Mouse (Mus musculus) neural tube, embryonic 14.5 days (tissue): ENCODE results near the gene Dnaic2. TPM values are rescaled to one million over a fixed set of nuclear protein-coding genes. Genes with fewer than 3 reads are reported as not detected.

Source experiments
- ATAC-seq: fragments of 200-750 bp; cut with Nextera tagmentation; 2 replicates; pipeline ENCODE4 v1.8.0; 2017; ENCODE audit warnings: low read depth, mild to moderate bottlenecking, moderate TSS enrichment, moderate library complexity
- H3K27ac ChIP-seq: fragments of 300-500 bp; sonication (generic); 2 replicates; pipeline ENCODE4 v1.5.1; 2014; ENCODE audit warnings: low read depth, mild to moderate bottlenecking, control low read depth, low read length, moderate library complexity, mixed read lengths
- H3K27me3 ChIP-seq: fragments of 300-500 bp; sonication (generic); 2 replicates; pipeline ENCODE4 v1.6.1; 2014; ENCODE audit warnings: low read length; ENCODE audit not compliant: control insufficient read depth, insufficient read depth
- H3K36me3 ChIP-seq: fragments of 300-500 bp; sonication (generic); 2 replicates; pipeline ENCODE4 v1.6.1; 2014; ENCODE audit warnings: low read length, mixed read lengths; ENCODE audit not compliant: control insufficient read depth, insufficient read depth
- H3K4me1 ChIP-seq: fragments of 300-500 bp; sonication (generic); 2 replicates; pipeline ENCODE4 v1.6.1; 2014; ENCODE audit warnings: low read length; ENCODE audit not compliant: control insufficient read depth, insufficient read depth
- H3K4me2 ChIP-seq: fragments of 300-500 bp; sonication (generic); 2 replicates; pipeline ENCODE4 v1.6.1; 2014; ENCODE audit warnings: mild to moderate bottlenecking, low read depth, low read length, control low read depth
- H3K4me3 ChIP-seq: fragments of 300-500 bp; sonication (generic); 2 replicates; pipeline ENCODE4 v1.5.1; 2014; ENCODE audit warnings: low read depth, low read length, control low read depth, mixed read lengths
- H3K9ac ChIP-seq: fragments of 300-500 bp; sonication (generic); replicated peaks from 2 replicates; pipeline ENCODE4 v1.6.1; 2014; ENCODE audit warnings: low read depth, mild to moderate bottlenecking, control low read depth, low read length, mixed read lengths
- H3K9me3 ChIP-seq: fragments of 300-500 bp; sonication (generic); 2 replicates; pipeline ENCODE4 v1.6.1; 2016; ENCODE audit warnings: low read length; ENCODE audit not compliant: control insufficient read depth
- WGBS: fragments of 180-500 bp; shearing (Covaris S2); extraction: QIAGEN DNeasy Blood & Tissue Kit; methylation state at CpG from one replicate; pipeline ENCODE4 v1.1.7; 2014; 5-methylcytosine and 5-hydroxymethylcytosine counted together
- polyA plus RNA-seq: library from polyadenylated mRNA; unstranded; fragments of >200 nt; fragmentation: Nextera tagmentation; extraction: Ambion mirVana; gene quantifications from 2 replicates; pipeline ENCODE4 v1.2.1, GENCODE M21; 2014

The Dnaic2 gene
- polyA plus RNA-seq, 1 experiment from 2014 or later, result 0.71 TPM

- Histone ChIP-seq H3K36me3 (no peaks in the 10 kb centered on the region), H3K9me3 (no peaks in the 10 kb centered on the region), H3K9ac (no peak overlapping the region), H3K27me3 (no peaks in the 10 kb centered on the region), H3K4me3 (no peak overlapping the region), H3K4me1 (peaks cover 25% of the 10 kb centered on the region), H3K27ac (no peak overlapping the region), H3K4me2 (no peak overlapping the region)
- no peak for ATAC-seq
- 84% methylated on average over 7 of the region's 7 CpGs for WGBS
Observed at GRCm38 (mm10) chr11:114797176-114797575, 70.0 kb downstream of the Dnaic2 start.

GRCm38 (mm10) chr11:114797981-114798380 lies 70.8 kb downstream of the Dnaic2 start:
- WGBS, result 91% methylated on average over 3 of the region's 3 CpGs

GRCm38 (mm10) chr11:114798624-114799023 lies 71.4 kb downstream of the Dnaic2 start, which contains the start of gene Gpr142:
Gpr142 (plus strand) TSS chr11:114798924.
- no peak within 1 kb of the TSS for H3K27ac ChIP-seq
- H3K27me3 ChIP-seq, result no peaks in the 10 kb centered on the region
- peaks cover 22% of the 10 kb centered on the region for H3K4me1 ChIP-seq
- 96% methylated on average over 3 of the region's 3 CpGs for WGBS
- H3K9me3 ChIP-seq, result no peaks in the 10 kb centered on the region
- H3K36me3 ChIP-seq, result no peaks in the 10 kb centered on the region
- ATAC-seq, result no peak
- no peak within 1 kb of the TSS for H3K9ac ChIP-seq
- no peak within 1 kb of the TSS for H3K4me2 ChIP-seq
- H3K4me3 ChIP-seq, result no peak within 1 kb of the TSS

More at GRCm38 (mm10) chr11:114797981-114798380, 70.8 kb downstream of the Dnaic2 start:
- H3K4me2 ChIP-seq, result no peak overlapping the region
- no peaks in the 10 kb centered on the region for H3K27me3 ChIP-seq
- H3K4me3 ChIP-seq, result no peak overlapping the region
- ATAC-seq, result no peak
- no peak overlapping the region for H3K27ac ChIP-seq
- no peaks in the 10 kb centered on the region for H3K36me3 ChIP-seq
- no peak overlapping the region for H3K9ac ChIP-seq
- no peaks in the 10 kb centered on the region for H3K9me3 ChIP-seq
- peaks cover 20% of the 10 kb centered on the region for H3K4me1 ChIP-seq

- H3K4me3 ChIP-seq, result no peak overlapping the region
- H3K4me1 ChIP-seq, result 0 out of 2 replicates have a peak, but pooled peaks cover 2% of the 10 kb centered on the region
- 97% methylated on average over 1 of the region's 1 CpGs for WGBS
- no peak overlapping the region for H3K27ac ChIP-seq
- no peak overlapping the region for H3K9ac ChIP-seq
- H3K9me3 ChIP-seq, result no peaks in the 10 kb centered on the region
- no peak for ATAC-seq
- no peaks in the 10 kb centered on the region for H3K27me3 ChIP-seq
- no peaks in the 10 kb centered on the region for H3K36me3 ChIP-seq
- no peak overlapping the region for H3K4me2 ChIP-seq
Observed at GRCm38 (mm10) chr11:114801906-114802305, 74.7 kb downstream of the Dnaic2 start.

GRCm38 (mm10) chr11:114802540-114803267 lies 75.5 kb downstream of the Dnaic2 start:
- H3K9ac ChIP-seq, result no peak overlapping the region
- H3K4me3 ChIP-seq, result no peak overlapping the region
- no peaks in the 10 kb centered on the region for H3K9me3 ChIP-seq
- H3K4me2 ChIP-seq, result no peak overlapping the region
- 0 out of 2 replicates have a peak, but pooled peaks cover 6% of the 10 kb centered on the region for H3K4me1 ChIP-seq
- ATAC-seq, result no peak
- WGBS, result 66% methylated on average over 15 of the region's 15 CpGs
- H3K27me3 ChIP-seq, result no peaks in the 10 kb centered on the region
- no peaks in the 10 kb centered on the region for H3K36me3 ChIP-seq
- no peak overlapping the region for H3K27ac ChIP-seq

GRCm38 (mm10) chr11:114803990-114804389 lies 76.8 kb downstream of the Dnaic2 start:
- Histone ChIP-seq H3K36me3 (no peaks in the 10 kb centered on the region), H3K4me3 (no peak overlapping the region), H3K27ac (no peak overlapping the region), H3K4me1 (0 out of 2 replicates have a peak, but pooled peaks cover 6% of the 10 kb centered on the region), H3K9ac (no peak overlapping the region), H3K9me3 (no peaks in the 10 kb centered on the region), H3K4me2 (no peak overlapping the region), H3K27me3 (no peaks in the 10 kb centered on the region)
- 17% methylated on average over 8 of the region's 8 CpGs for WGBS
- 0 out of 2 replicates have a peak, but pooled peaks have one; percentile 46 for ATAC-seq

- ATAC-seq, result no peak
- Histone ChIP-seq H3K9me3 (no peaks in the 10 kb centered on the region), H3K4me3 (no peak overlapping the region), H3K36me3 (no peaks in the 10 kb centered on the region), H3K27me3 (no peaks in the 10 kb centered on the region), H3K4me2 (no peak overlapping the region), H3K27ac (no peak overlapping the region), H3K4me1 (0 out of 2 replicates have a peak, but pooled peaks cover 6% of the 10 kb centered on the region), H3K9ac (no peak overlapping the region)
- 28% methylated on average over 2 of the region's 2 CpGs for WGBS
Observed at GRCm38 (mm10) chr11:114807025-114807424, 79.8 kb downstream of the Dnaic2 start.

Other genes starting within 250 kb of the Dnaic2 start
- 674 and 718 TPM in 2 replicates for gene Rpl38, start 58.9 kb upstream of the Dnaic2 start, polyA plus RNA-seq
- gene Ttyh2, start 52.0 kb upstream of the Dnaic2 start, polyA plus RNA-seq, result 28.0 and 34.8 TPM in 2 replicates
- gene Kif19a, start 38.0 kb downstream of the Dnaic2 start, polyA plus RNA-seq, result 0.56 and 0.99 TPM in 2 replicates
- gene Btbd17, start 68.5 kb downstream of the Dnaic2 start, polyA plus RNA-seq, result 18.8 and 20.4 TPM in 2 replicates
- gene Gpr142, start 71.5 kb downstream of the Dnaic2 start, polyA plus RNA-seq, result not detected in 2 replicates
- 3.7 and 9.0 TPM in 2 replicates for gene Gprc5c, start 123.7 kb downstream of the Dnaic2 start, polyA plus RNA-seq
- 0.79 and 1.5 TPM in 2 replicates for gene Cd300a, start 162.6 kb downstream of the Dnaic2 start, polyA plus RNA-seq
- gene Cd300lb, start 207.0 kb downstream of the Dnaic2 start, polyA plus RNA-seq, result not detected in 2 replicates
- gene Cd300c, start 241.7 kb downstream of the Dnaic2 start, polyA plus RNA-seq, result not detected in 2 replicates